Mouse (Mus musculus) liver, adult 2 months (tissue): ENCODE measurements around the gene Elp5.

ENCODE experiments used
- CTCF ChIP-seq: fragments of 200-500 bp; IDR thresholded peaks from 2 replicates; pipeline ENCODE4 v1.5.1; 2011; ENCODE audit warnings: low read depth, low read length, control low read depth
- POLR2A ChIP-seq: fragments of 200-500 bp; IDR thresholded peaks from 2 replicates; pipeline ENCODE4 v1.6.1; 2011; ENCODE audit warnings: low read length, control low read depth; ENCODE audit not compliant: insufficient read depth; ENCODE audit errors: extremely low read depth

GRCm38 (mm10) chr11:69966006-69966859 is 16.1 kb downstream of the Elp5 start:
- no peak for TF ChIP-seq POLR2A
- TF ChIP-seq CTCF: no peak
